Mouse (Mus musculus) kidney, adult 11 months (tissue): Measurements from ENCODE around the gene Sorcs2.

Experiments used
- DNase-seq: peaks from one replicate; pipeline ENCODE4 v3.0.0; 2022

Sorcs2 gene

DNA sequence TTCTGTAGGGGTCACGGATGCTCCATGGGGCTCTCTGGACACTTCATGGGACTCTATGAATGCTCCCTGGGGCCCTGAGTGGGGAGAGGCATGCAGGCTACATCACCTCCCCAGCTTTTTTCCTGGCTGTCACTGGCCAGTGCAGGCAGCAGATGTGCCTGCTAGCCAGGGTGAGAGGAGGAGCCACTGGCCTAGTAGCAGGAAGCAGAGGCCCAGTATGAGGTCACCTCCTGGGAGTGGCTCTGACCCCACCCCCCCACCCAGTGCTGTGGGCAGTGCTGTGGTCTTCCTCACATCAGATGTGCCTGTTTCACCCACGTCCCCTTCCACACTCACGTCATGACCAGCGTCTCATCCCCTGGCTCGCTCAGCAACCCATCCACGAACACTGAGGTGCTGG, 356.2 kb downstream of the Sorcs2 start:
- DNase-seq = no peak

DNA sequence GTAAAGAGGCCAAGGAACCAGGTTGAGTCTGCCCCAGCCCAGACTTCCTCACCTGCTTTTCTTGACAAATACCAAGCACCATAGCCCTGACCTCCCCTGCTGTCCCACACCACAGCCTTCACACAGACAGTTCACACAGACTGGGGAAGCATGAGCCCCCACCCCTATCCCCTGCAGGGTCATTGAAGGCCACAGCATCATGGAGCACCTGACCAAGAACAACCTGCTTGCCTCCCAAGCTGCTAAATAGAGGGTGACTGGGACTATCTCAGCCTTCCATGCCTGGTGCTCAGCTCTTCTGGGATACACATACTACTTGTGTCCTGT, 356.7 kb downstream of the Sorcs2 start:
- DNase-seq = no peak

DNA sequence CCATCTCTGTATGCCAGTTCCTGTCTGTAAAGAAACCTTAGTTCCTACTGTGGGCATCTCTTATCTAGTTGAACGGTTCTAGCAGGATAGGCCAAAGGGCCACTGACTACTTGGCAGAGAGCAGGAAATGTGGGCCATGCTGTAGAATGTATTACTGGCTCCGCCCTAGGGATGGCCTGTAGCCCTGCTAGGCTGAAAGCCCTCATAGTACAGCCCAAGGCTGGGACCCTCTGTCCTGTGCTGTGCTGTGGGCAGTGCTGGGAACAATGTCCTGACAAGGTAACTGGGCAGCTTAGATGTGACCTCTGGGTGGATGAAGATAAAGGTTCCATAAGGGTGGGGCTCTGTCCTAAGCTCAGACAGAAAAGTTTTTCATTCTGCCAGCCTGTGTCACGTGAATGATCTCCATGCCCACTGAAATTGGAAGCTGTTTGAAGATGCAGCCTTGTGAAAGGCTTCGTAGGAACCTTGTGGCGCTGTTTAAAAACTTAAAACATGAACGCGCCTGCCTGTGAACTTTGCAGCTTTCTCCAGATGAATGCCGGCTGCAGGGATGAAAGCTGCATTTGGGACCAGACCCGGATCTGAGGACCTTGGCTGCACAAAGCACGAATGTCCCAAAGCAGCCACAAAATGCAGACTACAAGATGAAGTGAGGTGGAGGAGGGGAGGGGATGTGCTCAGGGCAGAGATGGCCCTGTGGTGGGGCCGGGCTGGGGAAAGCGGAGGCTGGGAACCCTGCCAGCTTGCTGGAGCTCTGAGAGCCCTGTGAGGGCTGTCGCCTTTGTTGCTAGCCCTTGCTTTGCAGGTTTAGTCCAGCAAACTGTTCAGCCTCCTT, 357.3 kb downstream of the Sorcs2 start:
- DNase-seq = no peak

DNA sequence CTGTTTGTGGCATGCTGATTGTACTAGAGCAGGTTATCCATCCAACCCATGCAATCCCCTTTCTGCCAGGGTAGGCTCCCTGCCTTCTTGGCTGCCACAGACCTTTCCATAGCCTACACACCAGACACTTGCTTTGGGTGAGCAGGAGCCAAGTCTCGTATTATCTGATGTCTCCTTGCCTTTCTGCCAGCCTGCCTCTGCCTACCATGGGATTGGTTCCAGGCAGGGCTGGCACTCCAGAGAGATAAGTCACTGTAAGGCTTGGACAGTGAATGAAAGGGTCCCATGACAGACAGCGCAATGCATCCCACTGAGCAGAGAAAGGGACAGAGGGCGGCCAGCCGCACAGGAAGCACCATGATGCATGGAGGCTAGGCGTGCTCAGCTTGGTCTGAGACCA, 358.3 kb downstream of the Sorcs2 start:
- DNase-seq = no peak

DNA sequence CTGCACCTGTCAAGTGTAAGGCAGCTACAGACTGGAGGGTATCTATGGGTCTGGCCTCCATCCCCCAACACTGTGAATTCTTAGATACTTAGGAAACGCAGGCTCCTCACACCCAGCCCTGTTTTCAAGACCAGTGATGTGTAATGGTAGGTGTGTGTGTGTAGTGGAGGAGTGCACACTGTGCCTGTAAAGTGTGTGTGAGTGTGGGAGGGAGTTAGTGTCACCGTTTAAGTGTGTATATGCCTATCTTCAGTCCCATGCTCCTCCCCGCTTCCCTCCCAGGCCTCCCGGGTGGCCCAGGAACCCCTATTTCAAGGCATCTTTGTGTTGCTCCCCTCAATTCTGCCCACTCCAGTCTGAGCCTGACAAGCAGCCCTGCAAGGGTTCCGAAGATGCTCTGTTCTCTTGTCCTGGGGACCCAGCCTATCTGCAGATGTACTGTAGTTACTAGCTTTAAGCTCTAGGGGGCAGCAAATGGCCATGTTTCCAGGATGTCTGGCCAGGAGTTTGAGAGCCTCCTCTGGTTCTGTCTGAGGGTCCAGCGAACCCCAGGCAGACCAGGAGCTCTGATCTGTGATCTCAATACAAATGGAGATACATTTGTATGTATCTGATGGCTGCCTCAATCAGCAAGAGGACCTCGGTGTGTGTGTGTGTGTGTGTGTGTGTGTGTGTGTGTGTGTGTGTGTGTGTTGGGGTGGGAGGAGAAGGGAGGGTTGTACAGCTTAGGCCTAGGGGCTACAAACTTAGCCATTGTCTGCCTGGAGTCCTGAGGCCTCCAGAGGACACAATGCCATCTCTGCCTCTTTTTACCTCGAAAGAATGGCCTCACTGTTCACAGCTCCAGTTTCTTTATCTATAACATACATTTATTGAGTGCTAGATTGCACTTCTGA, 364.2 kb downstream of the Sorcs2 start:
- DNase-seq = no peak

DNA sequence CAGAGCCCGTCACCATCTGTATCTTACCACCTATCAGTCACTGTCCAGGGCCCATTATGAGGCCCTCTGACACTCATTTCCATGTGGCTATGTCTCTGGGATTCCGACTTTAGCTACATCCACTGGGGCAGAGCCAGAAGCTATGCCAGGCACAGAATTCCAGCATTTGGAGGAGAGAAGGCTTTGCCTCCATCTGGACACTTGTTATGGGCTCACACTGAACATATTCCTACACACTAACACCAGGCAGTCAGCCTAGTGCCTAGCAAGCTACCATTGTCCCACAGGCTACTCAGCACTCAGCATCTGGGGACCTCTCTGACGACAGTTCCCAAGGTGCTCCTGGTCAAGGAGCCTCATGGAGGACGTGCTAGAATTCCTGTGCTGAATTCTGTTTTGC, 372.9 kb downstream of the Sorcs2 start:
- no peak for DNase-seq

DNA sequence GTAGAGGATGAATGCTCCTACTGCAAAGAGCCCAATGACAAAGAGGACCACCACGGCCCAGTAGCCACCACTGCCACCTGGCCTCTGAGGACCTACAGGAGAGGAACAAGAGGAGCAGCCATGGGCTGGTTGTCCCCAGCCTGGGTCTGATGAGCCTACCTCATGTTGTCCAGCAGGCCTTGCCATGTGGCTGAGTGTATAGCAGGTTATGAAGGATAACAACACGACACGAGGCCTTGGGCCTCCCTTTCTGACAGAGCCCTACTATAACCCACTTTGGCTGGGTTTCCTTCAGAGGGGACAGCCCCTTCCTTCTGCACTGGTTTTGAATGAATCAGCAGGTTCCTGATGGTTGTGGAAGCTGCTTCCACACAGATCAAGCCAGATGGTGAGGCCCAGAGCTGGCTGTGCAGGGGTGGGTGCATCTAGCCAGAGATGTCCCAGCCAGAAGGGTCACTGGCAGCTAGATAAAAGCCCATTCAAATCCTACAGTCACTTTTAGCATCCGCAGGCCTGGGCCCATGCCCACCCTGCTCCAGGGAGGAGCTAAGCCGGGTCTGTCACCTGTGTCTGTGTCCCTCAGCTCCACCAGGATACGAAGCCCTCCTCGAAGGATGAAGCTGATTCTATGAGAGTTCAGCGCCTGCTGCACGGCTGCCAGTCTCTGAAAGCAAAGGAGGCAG, 373.8 kb downstream of the Sorcs2 start:
- DNase-seq = no peak

DNA sequence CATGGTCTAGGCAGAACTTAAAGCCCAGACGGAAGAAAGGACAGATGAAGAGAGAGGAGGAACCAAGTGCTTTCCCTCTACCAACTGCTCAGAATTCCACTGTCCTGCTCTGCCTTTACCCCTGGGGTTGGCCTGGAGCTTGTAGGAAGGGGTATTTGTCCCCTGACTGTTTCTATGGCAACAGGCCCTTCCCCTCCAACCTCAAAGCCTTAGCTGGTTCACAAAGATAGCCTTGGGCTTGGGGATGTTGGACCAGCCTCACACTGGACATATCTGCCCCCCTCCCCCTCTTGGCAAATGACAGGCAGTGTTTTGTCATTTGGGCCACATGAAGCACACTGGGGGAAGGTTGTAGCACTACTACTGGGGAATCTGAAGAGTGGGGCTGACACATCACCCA, 375.6 kb downstream of the Sorcs2 start:
- no peak for DNase-seq

DNA sequence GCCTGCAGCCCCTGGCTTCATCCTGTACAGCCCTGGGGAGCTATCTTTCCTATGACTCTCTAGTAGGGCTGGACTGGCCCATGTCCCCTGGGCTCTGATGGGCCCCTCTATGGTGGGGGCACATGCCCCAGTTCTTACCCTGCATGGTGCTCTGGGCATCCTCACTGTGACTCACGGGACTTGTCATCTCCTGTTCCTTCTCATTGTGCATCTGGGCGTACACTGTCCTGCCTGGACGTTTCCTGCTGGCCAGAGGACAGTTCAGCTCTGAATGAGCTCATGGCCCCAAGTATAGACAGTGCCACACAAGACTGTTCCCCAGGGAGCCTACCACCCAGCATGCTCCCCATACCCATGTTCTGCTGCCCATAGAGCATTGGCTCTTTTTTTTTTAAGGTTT, 376.8 kb downstream of the Sorcs2 start:
- DNase-seq = no peak

DNA sequence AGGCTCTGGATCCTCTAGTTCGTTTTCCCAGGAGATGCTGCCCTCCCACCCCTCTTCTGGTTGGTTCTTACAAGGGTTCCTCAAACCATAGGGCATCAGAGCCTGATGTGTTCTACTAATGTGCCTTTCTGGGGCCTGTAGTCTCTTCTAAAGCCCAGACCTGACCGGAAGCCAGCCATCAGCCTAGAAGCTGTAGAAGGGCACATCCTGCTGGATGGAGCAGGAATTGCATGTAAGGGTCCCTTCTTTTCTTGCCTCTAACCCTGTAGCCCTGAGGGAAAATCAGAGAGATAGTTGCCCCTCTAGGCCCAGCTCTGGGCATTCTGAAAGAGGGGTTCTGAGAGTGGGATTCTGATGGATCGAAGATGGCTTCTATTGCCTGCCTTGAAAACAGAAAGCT, 379.6 kb downstream of the Sorcs2 start:
- no peak for DNase-seq

DNA sequence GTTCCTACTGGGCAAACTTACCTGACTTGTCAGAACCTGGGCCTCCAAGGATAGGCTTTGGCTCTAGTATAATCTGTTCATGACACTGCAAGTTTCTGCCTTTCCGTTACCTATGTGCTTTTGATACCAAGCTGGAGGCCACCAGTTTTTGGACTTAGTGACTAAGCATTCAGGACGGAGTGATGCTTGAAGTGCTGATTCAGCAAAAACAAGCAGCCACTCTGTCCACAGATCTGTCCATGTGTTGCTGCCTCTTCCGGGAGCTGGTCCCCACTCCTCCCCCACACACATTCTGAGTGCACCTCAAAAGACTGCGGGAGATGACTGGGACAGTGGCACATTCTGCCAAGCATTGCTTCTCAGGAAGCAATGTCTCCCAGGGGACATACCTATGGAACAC, 388.5 kb downstream of the Sorcs2 start:
- DNase-seq = no peak

DNA sequence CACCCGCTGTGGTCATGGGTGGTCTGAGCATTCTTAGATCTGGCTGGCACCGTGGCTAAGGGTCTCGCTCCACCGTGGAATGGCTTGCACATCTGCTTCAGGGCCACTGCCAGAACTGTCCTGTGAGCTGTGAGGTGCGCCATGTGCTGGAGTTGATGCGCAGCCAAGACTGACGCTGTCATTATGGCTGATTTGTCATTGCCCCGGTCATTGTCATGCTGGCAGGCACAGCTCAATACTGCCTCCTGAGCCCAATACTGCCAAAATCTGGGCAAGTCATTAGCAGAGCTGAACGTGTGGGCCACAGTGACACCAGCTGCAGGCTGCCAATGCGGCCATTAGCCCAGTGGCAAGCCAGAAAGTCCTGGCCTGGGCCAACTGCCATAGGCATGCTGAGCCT, 390.3 kb downstream of the Sorcs2 start:
- no peak for DNase-seq

DNA sequence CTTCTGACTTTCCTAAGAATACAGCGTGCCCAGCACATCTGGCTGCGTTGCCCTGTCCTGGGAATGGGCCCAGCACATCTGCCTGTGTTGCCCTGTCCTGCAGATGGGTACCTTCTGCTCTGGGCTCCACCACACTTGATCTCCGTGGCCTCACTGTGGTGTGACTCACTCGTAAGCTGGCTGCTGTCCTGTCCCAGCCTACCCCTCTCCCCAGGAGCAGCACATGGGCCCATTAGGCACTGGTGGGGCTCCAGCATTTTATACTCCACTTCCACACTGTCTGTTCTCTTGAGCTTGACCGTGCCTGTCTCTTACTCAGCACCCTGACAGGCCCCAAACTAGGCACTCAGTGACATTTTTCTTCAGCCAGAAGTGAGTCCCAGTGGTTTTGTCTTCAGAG, 391.4 kb downstream of the Sorcs2 start:
- DNase-seq = no peak

DNA sequence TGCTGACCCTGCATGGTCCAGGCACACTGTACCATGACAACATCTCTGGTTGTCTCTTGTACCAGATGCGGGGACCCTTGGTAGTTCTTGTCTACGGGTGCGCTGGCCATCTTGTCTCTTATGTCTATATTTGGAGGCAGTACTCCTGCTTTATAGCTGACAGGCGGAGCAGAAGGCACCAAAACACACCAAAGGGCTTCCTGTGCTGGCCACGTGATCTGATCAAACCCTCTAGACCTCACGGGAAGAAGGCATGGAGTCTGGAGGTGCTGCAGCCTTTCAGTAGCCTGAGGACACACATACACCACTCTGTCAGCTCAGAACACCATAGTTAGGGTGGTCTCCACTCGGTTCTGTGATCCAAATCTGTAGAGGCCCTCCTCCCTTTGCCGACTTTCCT, 391.8 kb downstream of the Sorcs2 start:
- DNase-seq = no peak

DNA sequence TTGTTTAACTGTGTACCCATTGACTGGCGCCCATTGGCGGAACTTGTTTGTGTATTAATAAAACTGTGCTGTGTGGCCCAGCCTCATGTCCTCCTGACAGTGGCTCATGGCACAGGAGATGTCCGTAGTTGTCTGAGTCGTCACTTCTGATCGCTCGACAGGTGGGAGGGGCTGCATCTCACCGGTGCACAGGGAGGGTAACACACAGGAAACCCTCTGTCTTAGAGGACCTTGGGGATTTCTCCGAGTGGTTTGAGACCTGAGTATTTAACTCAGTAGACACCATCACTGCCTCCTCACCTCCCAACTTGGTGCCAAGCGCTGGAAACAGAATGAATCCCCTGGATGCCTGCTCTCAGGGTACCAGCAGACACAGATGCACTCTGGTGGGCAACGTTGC, 394.1 kb downstream of the Sorcs2 start:
- DNase-seq = no peak

DNA sequence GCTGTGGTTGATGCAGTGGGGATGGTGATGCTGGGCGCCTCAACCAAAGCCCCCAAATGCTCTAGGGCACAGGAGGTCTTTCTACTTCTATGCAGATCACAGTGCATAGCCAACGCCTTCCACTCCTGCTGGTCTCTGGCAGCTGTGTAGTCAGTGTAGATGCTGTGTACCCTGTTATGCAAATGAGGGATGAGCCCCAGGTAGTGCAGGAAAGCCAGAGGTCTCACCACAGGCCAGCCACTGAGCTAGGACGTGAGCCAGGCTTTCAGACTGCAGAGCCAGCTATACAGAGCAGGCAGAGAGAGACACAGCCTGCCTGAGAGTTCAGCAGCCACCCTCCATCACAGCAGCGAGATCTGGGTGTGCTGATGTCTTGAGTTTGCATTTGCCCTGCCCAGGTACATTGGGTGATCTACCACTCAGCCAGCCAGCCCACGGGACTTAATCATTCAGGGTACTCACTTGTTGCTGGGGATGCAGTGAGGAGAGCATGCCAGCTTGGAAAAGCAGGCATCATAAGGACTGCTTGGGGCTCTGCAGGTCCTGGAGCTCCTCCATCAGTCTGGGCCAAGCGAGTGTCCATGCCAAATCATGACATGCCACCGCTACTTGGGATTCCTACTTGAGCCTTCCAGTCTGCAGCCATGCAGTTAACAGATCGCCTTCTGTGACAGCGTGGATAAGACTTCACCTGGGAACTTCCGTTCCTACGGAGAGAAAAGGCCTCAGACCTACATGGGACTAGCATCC, 407.8 kb downstream of the Sorcs2 start:
- no peak for DNase-seq

DNA sequence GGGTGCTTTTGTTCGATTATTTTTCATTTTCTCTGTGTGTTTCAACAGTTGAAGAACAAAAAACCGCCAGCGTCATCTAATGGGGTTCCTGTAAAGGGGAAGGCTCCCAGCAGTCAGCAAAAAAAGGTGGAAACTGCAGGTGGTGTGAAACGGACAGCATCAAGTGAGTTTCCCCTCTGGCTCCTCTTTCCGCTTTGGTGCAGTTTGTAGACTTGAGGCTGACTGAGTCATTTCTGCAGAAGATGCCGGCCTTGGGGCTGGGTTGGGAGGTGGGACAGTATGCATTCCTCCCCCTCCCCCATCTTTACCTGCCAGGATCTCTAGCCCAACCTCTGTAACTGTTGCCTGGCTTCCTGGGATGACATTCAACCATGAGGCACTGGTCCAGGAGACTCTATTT, 408.4 kb downstream of the Sorcs2 start:
- no peak for DNase-seq

DNA sequence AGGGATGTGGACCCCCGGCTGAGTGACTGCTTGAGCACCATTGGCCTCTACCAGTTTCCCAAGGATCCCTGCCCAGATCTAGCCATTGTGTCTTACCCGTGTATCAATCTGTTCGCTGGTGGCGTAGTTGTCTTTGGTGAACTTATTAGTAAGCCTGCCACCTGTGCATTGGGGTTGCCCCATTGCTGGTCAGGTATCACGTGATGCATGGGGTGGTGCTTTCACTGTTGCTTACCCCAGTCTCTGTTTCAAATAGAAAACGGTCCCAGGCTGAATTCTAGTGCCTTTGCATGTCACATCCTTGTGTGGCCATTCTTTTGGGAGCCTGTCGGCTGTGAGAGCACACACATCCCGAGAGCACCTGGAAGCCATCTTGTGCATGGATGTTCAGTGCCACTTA, 409.9 kb downstream of the Sorcs2 start:
- DNase-seq = no peak

DNA sequence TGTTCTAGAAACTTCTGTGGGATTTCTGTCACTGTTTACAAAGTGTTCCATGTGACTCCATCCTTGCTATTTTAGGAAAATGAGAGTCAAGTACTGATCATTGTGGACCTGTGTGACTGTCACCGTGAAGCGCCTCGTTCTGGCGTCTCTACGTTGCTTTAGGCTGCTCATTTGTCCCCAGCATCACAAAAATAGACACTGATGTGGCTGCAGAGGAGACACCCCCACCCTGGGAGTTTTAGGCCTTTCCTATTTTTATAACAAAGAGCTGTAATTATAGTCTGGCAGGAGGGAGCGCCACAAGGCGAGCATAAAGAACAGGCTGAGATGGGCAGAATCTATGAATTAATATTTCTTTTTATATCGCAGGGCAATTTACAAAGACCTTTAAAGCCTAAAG, 412.3 kb downstream of the Sorcs2 start:
- no peak for DNase-seq

DNA sequence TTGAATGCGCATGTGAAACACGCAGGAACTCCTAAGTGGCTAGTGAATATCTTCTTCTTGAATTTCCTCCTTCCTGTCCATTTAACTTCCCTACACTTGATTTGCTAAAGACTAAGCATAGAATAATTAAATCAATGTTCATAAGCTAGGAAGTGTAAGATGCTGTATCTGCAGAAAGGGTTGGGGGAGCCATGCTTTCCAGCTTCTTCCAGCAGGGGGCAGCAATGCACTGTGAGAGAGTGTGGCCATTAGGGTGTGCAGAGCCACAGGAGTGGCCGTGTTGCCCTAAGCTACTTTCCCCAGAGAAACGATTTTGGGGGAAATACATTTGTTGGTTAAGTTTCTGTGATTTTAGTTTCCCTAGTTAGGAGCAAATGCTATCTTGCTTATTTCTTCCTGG, 416.0 kb downstream of the Sorcs2 start:
- DNase-seq = peak; percentile 27

DNA sequence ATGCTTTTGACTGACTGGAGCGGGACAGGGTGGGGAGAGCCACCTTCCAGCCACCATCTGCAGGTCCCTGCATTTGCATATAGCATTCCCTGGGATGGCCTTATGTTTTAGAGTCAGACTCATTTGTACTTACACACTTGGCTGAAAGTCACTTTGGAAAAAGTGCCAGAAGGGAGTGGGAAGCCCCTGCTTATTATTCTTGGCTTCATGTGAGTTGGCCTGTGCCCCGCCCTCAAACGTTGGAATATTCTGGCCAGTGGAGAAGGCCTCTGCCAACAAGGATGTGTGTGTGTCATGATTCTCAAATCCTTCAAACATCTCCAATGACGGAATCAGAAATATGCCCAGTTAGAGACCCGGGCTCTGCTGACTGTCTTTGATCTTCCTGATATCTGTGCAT, 416.6 kb downstream of the Sorcs2 start:
- no peak for DNase-seq

DNA sequence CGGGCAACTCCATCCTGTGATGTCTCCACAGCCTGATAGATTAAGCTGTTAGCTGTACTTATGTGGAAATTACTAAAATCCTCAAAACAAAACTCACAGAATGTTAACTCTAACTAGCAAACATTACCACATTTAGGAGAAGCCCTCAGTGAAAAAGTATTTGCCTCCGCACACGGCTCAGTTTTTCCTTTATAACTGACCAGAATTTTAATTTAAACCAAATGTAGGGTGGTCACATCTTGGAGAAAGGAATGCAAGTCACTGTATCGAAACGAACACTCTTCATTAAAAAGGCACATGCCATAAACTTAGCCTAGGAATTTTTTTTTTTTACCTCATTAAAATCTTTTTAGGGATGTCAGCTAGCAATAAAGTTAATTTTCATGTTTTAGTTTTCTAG, 417.4 kb downstream of the Sorcs2 start:
- no peak for DNase-seq

DNA sequence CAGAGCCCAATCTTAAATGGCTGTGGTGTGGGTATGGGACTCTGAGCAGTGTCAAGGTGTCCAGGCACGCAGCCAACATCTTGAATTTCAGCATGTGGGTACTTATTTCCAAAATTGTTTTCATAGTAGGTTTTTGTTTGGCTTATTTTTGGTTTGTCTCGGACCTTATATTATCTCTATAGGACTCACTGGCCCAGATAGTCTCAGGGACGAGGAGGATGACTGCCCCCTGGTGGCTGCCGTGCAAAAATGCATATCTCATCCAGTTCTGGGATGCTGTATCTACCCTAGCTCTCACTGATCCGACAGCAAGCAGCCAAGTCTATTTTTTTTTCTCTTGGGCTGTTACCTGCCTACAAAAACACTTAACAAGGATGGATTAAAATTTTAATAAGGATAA, 422.3 kb downstream of the Sorcs2 start:
- DNase-seq = peak; percentile 12
